Mouse (Mus musculus) ES-Bruce4 (cell line): ENCODE measurements around the gene Dync1li2.

ENCODE experiments used
- CTCF ChIP-seq: IDR thresholded peaks from one replicate; pipeline ENCODE4 v1.8.1; 2011; ENCODE audit warnings: low read depth, low read length
- POLR2A ChIP-seq: IDR thresholded peaks from one replicate; pipeline ENCODE4 v1.8.1; 2011; ENCODE audit warnings: low read length; ENCODE audit not compliant: insufficient read depth

DNA sequence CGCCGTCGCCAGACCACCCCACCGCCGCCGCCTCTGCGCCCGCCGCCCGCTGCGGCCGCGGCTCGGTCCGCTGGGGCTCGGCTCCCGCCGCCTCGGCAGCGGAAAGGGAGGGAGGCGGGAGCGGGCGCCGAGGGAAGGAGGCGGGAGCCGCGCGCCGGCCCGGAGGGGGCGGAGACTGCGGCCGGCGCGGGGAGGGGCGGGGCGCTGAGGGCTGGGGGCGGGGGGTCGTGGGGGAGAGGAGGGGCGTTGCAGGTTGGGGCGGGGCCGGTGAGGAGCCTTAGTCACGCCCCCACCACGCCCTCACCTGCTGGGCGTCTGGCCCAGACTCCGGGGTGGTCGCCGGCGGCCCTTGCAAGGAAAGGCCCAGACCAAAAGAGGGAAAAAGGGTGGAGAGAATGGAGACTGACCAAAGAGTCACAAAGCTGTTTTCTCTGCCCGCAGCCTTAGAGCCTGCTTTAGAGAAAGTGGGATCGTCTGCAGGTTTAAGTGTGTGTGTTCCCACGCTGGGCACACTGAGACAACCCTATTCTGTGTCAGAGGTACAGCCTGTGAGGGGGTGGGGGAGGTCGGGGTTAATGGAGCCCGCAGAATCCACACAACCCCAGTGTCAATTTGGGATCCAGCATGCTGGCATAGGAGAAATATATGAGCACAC, 47.0 kb downstream of the Dync1li2 start, which contains the start of gene Cmtm4:
- TF ChIP-seq CTCF (no peak), POLR2A (no peak)
